Mouse (Mus musculus) midbrain, embryonic 10.5 days (tissue): Measurements from ENCODE around the gene Ap4s1. TPM values are rescaled to one million over a fixed set of nuclear protein-coding genes. Genes with fewer than 3 reads are reported as not detected.
A peak's percentile ranks its signal among the peaks of the same experiment; 100 is the strongest.
"Not testable (repeated sequence)": the region's sequence is repeated elsewhere in the genome, so short reads cannot be mapped to it uniquely, and the experiment has no call there.

Source experiments
- DNase-seq: peaks from one replicate; pipeline ENCODE4 v3.0.0-alpha.2; 2017; ENCODE audit warnings: low spot score
- H3K27ac ChIP-seq: fragments of 300-500 bp; sonication (generic); replicated peaks from 2 replicates; pipeline ENCODE4 v1.5.1; 2016; ENCODE audit warnings: mild to moderate bottlenecking
- H3K27me3 ChIP-seq: fragments of 300-500 bp; sonication (generic); 2 replicates; pipeline ENCODE4 v1.6.1; 2016; ENCODE audit warnings: low read depth, mild to moderate bottlenecking; ENCODE audit not compliant: poor library complexity, severe bottlenecking
- H3K36me3 ChIP-seq: fragments of 300-500 bp; sonication (generic); 2 replicates; pipeline ENCODE4 v1.6.1; 2016; ENCODE audit warnings: mild to moderate bottlenecking, moderate library complexity
- H3K4me1 ChIP-seq: fragments of 300-500 bp; sonication (generic); 2 replicates; pipeline ENCODE4 v1.6.1; 2016
- H3K4me3 ChIP-seq: fragments of 300-500 bp; sonication (generic); 2 replicates; pipeline ENCODE4 v1.5.1; 2016; ENCODE audit warnings: mild to moderate bottlenecking, moderate library complexity
- H3K9me3 ChIP-seq: fragments of 300-500 bp; sonication (generic); replicated peaks from 2 replicates; pipeline ENCODE4 v1.6.1; 2016; ENCODE audit warnings: mild to moderate bottlenecking
- WGBS: fragments of 180-500 bp; shearing (Covaris S2); methylation state at CpG from one replicate; pipeline ENCODE4 v1.1.7; 2016; 5-methylcytosine and 5-hydroxymethylcytosine counted together
- polyA plus RNA-seq: library from polyadenylated mRNA; unstranded; fragments of >200 nt; fragmentation: Nextera tagmentation; extraction: Ambion mirVana; gene quantifications from 2 replicates; pipeline ENCODE4 v1.2.1, GENCODE M21; 2016

Gene Ap4s1
- polyA plus RNA-seq, 1 experiment from 2014 or later = 39.7 TPM

DNA sequence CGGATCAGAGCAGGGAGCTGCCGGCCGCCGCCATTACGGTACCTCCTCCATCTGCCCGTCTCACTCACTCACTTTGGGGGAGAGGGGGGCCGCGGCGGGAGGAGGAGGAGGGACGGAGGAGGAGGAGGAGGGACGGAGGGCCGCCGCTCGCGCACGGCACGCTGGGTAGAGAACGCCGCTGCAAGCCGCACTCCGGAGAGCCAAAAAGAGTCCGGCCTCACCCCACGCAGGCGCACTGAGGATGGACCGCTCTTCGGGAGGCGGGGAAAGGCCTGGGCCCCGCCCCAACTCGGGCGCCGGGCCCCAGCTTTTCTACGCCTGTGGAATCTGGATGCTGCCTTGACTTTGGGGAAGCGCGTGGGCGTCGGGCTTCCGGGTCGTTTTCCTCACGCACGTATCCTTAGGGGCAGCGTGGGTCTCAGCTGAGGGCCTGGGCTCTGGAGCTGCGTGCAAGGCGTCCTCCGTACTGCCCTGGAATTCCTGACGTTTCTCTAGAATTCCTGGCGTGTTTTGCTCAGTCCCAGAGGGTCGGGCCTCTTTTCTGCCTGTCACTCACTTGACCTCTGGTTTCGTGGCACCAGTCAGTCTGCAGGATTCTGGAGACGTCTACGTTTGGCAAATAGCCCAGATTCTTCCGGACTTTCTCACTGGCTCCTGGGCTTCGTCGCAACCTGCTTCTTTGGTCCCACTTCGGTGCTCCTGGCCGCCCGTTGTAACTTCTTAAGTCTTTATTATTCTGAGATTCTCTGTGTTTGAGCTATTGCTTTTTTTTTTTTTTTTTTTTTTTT, 1.2 kb downstream of the Ap4s1 start, which contains the start of gene Strn3:
TSS of gene Strn3 (minus strand) at position 53 of the 788 bp plus-strand sequence.
- no peaks in the 10 kb centered on the region for H3K9me3 ChIP-seq
- WGBS = 0% methylated on average over 56 of the region's 56 CpGs
- peak; percentile 98 for DNase-seq
- no peaks in the 10 kb centered on the region for H3K36me3 ChIP-seq
- H3K4me3 ChIP-seq = peak within 1 kb of the TSS; percentile 98
- no peaks in the 10 kb centered on the region for H3K27me3 ChIP-seq
- peaks cover 20% of the 10 kb centered on the region for H3K4me1 ChIP-seq
- H3K27ac ChIP-seq = peak within 1 kb of the TSS; percentile 100

DNA sequence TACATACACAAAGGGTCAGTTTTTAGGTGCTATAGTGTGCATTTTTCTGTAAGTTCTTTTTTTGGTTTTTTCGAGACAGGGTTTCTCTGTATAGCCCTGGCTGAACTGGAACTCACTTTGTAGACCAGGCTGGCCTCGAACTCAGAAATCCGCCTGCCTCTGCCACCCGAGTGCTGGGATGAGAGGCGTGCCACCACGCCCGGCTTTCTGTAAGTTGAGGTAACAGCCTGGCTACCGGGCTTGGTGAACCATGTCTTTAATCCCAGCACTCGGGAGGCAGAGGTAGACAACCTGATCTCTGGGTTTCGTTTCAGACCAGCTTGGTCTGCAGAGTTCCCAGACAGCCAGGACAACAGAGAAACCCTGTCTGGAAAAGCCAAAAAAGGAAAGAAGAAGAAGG, 2.0 kb downstream of the Ap4s1 start:
- not testable (repeated sequence) for DNase-seq, H3K27me3 ChIP-seq, H3K36me3 ChIP-seq, H3K9me3 ChIP-seq
- H3K4me1 ChIP-seq = peaks cover 20% of the 10 kb centered on the region
- WGBS = 79% methylated on average over 10 of the region's 10 CpGs
- H3K4me3 ChIP-seq = peak overlapping the region; percentile 98
- H3K27ac ChIP-seq = 0 out of 2 replicates have a peak overlapping the region, but pooled peaks have one; percentile 17

DNA sequence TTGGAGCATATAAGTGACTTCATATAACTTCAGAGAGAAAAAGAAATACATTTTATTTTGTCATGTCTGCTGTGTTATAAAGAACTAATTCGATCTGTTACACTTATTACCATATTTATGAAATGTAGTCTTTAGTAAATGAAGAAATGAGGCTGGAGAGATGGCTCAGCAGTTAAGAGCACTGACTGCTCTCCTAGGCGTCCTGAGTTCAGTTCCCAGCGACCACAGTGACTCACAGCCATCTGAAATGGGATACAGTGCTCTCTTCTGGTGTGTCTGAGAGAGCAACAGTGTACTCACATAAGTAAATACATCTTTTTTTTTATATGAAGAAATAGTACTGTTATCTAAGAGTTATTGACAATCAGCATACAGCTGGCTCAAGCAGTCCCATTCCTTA, 2.6 kb downstream of the Ap4s1 start:
- 84% methylated on average over 3 of the region's 3 CpGs for WGBS
- no peaks in the 10 kb centered on the region for H3K9me3 ChIP-seq
- DNase-seq = no peak
- H3K27me3 ChIP-seq = no peaks in the 10 kb centered on the region
- H3K36me3 ChIP-seq = no peaks in the 10 kb centered on the region
- no peak overlapping the region for H3K27ac ChIP-seq
- no peak overlapping the region for H3K4me3 ChIP-seq
- H3K4me1 ChIP-seq = peaks cover 20% of the 10 kb centered on the region

DNA sequence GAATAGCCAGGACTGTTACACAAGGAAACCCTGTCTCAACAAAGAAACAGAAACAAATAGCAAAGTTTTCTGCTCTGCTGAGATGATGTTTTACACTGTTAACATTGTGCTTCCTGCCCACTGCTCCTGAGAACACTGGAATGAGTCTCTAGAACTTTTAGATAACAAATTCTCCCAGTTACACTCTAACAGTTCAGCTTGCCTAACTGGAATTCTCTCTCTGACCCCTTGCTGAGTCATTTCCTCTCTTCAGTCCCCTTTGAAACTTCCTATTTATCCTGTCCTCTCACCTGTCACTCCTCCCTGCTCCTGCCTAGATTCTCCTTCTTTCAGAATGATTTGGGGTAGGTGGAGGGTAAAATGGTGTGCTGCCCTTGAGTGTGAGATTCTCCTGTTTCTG, 3.3 kb downstream of the Ap4s1 start:
- Histone ChIP-seq H3K4me1 (peaks cover 17% of the 10 kb centered on the region), H3K9me3 (no peaks in the 10 kb centered on the region), H3K4me3 (no peak overlapping the region), H3K27ac (no peak overlapping the region), H3K27me3 (no peaks in the 10 kb centered on the region), H3K36me3 (no peaks in the 10 kb centered on the region)
- DNase-seq = no peak

DNA sequence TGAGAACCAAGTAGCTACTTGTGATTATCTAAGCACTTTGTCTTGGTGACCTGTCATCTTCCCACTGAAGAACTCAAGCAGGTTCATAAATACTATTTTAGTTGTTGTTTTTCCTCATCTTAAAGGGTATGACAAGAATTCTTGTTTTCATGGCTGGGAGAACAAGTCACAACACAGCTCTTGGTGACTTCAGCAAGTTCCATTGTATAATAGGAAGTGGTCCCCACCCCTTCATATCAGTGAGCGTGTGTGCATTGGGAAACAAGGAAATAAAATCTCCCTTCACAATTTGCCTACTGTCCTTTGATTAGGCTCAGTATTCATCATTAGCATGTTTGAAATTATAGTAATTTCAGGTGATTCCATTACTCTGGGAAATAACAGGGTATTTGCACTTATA, 4.1 kb downstream of the Ap4s1 start:
- Histone ChIP-seq H3K9me3 (no peaks in the 10 kb centered on the region), H3K27ac (no peak overlapping the region), H3K4me1 (peaks cover 11% of the 10 kb centered on the region), H3K4me3 (no peak overlapping the region), H3K27me3 (no peaks in the 10 kb centered on the region), H3K36me3 (no peaks in the 10 kb centered on the region)
- 92% methylated on average over 1 of the region's 1 CpGs for WGBS
- no peak for DNase-seq

DNA sequence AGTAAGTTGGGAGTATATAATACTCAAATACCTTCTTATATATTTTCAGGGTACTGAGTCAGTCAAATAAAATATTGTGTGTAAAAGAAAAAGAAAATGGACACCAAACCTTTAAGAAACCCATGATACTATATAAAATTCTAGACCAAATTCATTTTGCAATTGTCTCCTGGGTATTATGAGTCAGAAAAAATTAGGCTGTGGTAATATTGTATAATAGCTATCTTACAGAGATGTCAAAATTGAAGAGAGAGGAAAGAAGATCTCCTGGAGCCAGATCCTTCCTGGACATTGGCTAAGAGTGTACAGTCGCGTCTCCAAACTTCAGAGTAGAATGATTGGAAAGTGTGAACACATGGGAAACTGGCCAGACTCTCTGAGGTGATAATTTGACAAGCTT, 5.3 kb downstream of the Ap4s1 start:
- Histone ChIP-seq H3K27me3 (no peaks in the 10 kb centered on the region), H3K36me3 (no peaks in the 10 kb centered on the region), H3K4me1 (peaks cover 6% of the 10 kb centered on the region), H3K9me3 (no peaks in the 10 kb centered on the region), H3K4me3 (no peak overlapping the region), H3K27ac (no peak overlapping the region)
- WGBS = 97% methylated on average over 2 of the region's 2 CpGs
- no peak for DNase-seq

DNA sequence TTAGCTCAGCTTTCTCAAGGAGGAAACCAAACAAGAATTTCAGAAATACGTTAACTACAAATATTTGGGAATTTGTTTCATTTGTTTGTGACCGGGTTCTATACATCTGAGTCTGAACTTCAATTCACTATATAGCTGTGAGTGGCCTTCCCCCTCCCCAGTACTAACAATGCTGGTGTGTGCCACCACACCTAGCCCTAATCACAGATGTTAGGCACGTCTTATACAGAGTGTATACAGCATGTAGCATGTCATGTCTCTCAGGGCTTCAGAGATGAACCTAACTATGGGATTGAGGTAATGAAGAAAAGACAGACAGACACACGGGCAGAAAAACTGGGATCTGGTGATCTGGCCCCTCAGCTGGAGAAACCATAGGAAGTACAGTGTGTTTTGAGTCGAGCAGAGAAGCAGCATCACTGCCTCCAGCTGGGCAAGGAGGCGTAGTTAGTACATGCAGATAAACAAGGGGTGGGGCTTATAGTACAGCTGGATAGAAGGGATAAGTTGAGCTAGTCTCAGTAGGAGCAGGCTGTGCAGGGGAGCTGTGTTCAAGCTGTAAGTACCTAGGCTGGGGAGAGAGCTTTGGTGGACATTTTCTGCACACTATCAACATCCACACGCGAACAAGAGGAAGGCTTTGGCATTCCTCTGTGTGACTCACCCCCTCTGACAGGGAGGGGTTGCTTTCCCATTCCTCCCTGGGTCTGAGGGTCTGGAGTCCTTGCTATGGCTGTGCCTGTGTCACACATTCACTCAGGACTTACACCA, 9.0 kb downstream of the Ap4s1 start:
- Histone ChIP-seq H3K36me3 (peaks cover 8% of the 10 kb centered on the region; the same call in 1 of the 2 replicates), H3K4me1 (peaks cover 6% of the 10 kb centered on the region), H3K9me3 (peaks cover 7% of the 10 kb centered on the region; the same call in 1 of the 2 replicates), H3K27me3 (no peaks in the 10 kb centered on the region), H3K4me3 (no peak overlapping the region), H3K27ac (no peak overlapping the region)
- no peak for DNase-seq
- WGBS = 62% methylated on average over 8 of the region's 8 CpGs

DNA sequence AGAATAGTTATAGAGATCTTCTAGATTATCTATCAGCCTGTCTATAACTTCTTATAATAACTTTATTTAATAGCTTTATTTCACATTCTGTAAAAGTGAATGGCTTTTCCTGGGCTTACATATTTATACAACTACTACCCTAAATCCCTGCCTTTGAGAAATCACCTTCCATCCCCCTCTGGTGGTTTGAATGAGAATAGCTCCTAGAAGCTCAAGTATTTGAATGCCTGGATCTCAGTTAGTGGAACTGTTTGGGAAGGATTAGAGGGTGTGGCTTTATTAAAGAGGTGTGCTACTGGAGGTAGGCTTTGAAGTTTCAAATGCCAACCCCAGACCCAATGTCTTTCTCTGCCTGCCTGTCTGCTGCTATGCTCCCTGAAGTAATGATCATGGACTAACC, 10.9 kb downstream of the Ap4s1 start:
- Histone ChIP-seq H3K27me3 (no peaks in the 10 kb centered on the region), H3K4me3 (no peak overlapping the region), H3K27ac (no peak overlapping the region), H3K9me3 (peaks cover 7% of the 10 kb centered on the region; the same call in 1 of the 2 replicates), H3K4me1 (peaks cover 6% of the 10 kb centered on the region), H3K36me3 (peaks cover 8% of the 10 kb centered on the region; the same call in 1 of the 2 replicates)
- no peak for DNase-seq

DNA sequence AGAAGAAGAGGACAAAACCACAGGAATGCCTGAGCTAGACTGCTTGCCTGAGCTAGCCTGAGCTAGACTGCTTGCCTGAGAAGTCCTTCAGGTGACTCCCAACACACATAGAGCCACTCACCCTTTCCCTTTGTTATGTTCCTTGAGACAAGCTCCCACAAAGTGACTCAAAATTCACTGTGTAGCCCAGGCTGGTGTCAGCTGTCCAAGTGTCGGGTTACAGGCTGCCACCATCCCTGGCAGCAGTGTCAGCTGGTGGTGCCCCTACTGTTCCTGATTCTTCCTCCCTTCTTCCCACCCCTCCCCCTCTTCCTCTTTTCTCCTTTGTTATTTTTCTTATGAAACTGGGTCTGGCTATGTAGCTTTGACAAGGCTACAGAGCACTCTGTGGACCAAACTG, 13.0 kb downstream of the Ap4s1 start:
- no peak overlapping the region for H3K4me3 ChIP-seq
- 28% methylated on average over 1 of the region's 1 CpGs for WGBS
- no peak for DNase-seq
- H3K4me1 ChIP-seq = peaks cover 6% of the 10 kb centered on the region
- H3K27ac ChIP-seq = peak overlapping the region; percentile 63
- H3K9me3 ChIP-seq = peaks cover 7% of the 10 kb centered on the region; the same call in 1 of the 2 replicates
- H3K36me3 ChIP-seq = peaks cover 8% of the 10 kb centered on the region; the same call in 1 of the 2 replicates
- no peaks in the 10 kb centered on the region for H3K27me3 ChIP-seq

DNA sequence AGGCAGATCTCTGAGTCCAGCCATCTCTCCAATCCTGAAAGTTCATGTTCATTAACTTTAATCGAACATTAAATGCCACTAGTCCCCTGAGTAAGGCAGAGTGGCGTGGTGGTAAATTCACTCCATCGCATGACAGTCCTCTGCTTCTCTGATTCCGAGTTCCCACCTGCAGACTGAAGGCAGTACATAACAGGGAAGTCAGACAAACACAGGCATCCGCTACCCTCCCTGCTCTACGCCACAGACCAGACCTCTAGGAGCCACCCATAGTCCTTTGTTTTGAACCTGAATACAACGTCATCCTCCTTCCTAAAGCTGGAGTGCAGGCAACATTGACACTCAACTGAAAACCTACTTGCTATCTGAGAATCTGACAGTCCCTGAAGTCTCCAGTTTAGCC, 13.7 kb downstream of the Ap4s1 start:
- H3K36me3 ChIP-seq = peaks cover 8% of the 10 kb centered on the region; the same call in 1 of the 2 replicates
- 73% methylated on average over 7 of the region's 7 CpGs for WGBS
- H3K27me3 ChIP-seq = no peaks in the 10 kb centered on the region
- DNase-seq = no peak
- no peak overlapping the region for H3K4me3 ChIP-seq
- peaks cover 7% of the 10 kb centered on the region; the same call in 1 of the 2 replicates for H3K9me3 ChIP-seq
- H3K4me1 ChIP-seq = peaks cover 11% of the 10 kb centered on the region
- H3K27ac ChIP-seq = peak overlapping the region; percentile 49

DNA sequence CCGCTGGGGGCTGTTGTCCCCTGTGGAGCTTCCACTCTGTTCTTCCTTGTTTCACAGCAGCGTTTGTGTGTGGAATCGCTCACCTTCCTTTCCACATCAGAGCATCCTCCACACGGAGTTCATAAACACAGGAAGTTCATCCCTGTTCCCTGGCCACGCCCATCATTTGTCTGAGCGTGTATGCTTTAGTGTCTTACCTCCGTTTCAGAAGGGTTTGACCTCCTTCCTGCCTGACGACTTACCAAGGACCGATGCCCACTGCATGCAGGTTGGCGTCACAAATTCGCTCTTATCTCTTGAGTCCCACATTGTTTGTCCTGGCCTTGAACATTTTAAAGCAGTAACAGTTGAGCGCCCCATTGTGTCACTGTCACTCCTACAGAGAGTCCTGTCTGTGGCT, 14.9 kb downstream of the Ap4s1 start:
- H3K4me3 ChIP-seq = no peak overlapping the region
- no peak for DNase-seq
- WGBS = 83% methylated on average over 12 of the region's 12 CpGs
- H3K4me1 ChIP-seq = peaks cover 11% of the 10 kb centered on the region
- H3K36me3 ChIP-seq = peaks cover 8% of the 10 kb centered on the region; the same call in 1 of the 2 replicates
- H3K27ac ChIP-seq = no peak overlapping the region
- no peaks in the 10 kb centered on the region for H3K27me3 ChIP-seq
- H3K9me3 ChIP-seq = peaks cover 7% of the 10 kb centered on the region; the same call in 1 of the 2 replicates

DNA sequence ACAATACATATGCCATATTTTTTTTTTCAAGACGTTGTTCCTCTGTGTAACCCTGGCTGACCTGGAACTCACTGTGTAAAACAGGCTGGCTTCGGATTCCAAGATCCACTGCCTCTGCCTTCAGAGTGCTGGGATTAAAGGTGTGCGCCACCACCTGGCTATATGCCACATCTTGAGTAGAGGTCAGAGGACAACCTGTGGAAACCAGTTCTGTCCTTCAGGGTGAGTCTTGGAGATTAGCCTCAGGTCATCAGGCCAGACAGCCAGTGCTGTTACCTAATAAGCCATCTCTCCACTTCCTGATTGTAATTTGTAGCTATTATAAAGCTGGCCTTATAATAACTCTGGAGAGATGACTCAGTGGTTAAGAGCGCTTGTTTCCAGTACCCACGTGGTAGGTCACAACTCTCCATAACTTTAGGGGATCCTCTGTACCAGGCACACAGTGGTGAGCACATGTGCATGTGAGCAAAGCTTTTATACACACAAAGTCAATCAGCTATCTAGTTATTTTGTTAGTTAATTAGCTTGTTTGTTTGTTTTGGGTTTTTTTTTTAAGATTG, 15.9 kb downstream of the Ap4s1 start:
- no peak for DNase-seq
- Histone ChIP-seq H3K36me3 (peaks cover 3% of the 10 kb centered on the region; the same call in 1 of the 2 replicates), H3K27me3 (no peaks in the 10 kb centered on the region), H3K4me3 (no peak overlapping the region), H3K4me1 (peaks cover 11% of the 10 kb centered on the region), H3K9me3 (peaks cover 4% of the 10 kb centered on the region; the same call in 1 of the 2 replicates), H3K27ac (no peak overlapping the region)
- WGBS = 87% methylated on average over 5 of the region's 5 CpGs
